Mouse (Mus musculus) spleen, postnatal 10 days (tissue): ENCODE measurements at regions not wholly inside any gene's neighbourhood (a gene's known extent, or its start where the extent isn't known, plus 50 kb on each side); places are given as distances from the start of the nearest gene placed in this dataset.

Experiments used
- DNase-seq, 2 experiments: peaks; one replicate each; pipeline ENCODE4 v3.0.0; 2021 to 2022; ENCODE audit warnings: low spot score in 2 of 2

- no peak for DNase-seq
Measured at GRCm38 (mm10) chr11:57958233-57958632, 50.6 kb upstream of the Larp1 start.

GRCm38 (mm10) chr11:57956909-57957308 is 52.0 kb upstream of the Larp1 start:
- no peak for DNase-seq

- DNase-seq = no peak
Measured at GRCm38 (mm10) chr11:57956076-57956475, 52.8 kb upstream of the Larp1 start.

GRCm38 (mm10) chr11:57955476-57955875 is 53.4 kb upstream of the Larp1 start:
- no peak for DNase-seq

GRCm38 (mm10) chr11:57954510-57955184 is 54.2 kb upstream of the Larp1 start:
- peak; percentile 53 to 66 for DNase-seq

- peak in 1 of 2 experiments; percentile 29 for DNase-seq
Measured at GRCm38 (mm10) chr11:57953694-57954093, 55.2 kb upstream of the Larp1 start.

GRCm38 (mm10) chr11:57952619-57953018 is 56.2 kb upstream of the Larp1 start:
- DNase-seq = peak in 1 of 2 experiments; percentile 20

GRCm38 (mm10) chr11:57951541-57952326 is 57.1 kb upstream of the Larp1 start:
- DNase-seq = peak; percentile 38 to 47

GRCm38 (mm10) chr11:57950989-57951388 is 57.9 kb upstream of the Larp1 start:
- DNase-seq = peak; percentile 27 to 57

GRCm38 (mm10) chr11:57949067-57949466 is 59.8 kb upstream of the Larp1 start:
- no peak for DNase-seq

- DNase-seq = no peak
Measured at GRCm38 (mm10) chr11:57947347-57947746, 61.5 kb upstream of the Larp1 start.

- DNase-seq = peak; percentile 90 to 91
Measured at GRCm38 (mm10) chr11:57934391-57934850, 74.4 kb upstream of the Larp1 start.

GRCm38 (mm10) chr11:57933065-57933464 is 75.8 kb upstream of the Larp1 start:
- no peak for DNase-seq

- no peak for DNase-seq
Measured at GRCm38 (mm10) chr11:57929506-57929905, 79.4 kb upstream of the Larp1 start.

- DNase-seq = peak in 1 of 2 experiments; percentile 48
Measured at GRCm38 (mm10) chr11:57920263-57920662, 87.6 kb upstream of the Hand1 start.

GRCm38 (mm10) chr11:57918447-57919059 is 85.9 kb upstream of the Hand1 start:
- no peak for DNase-seq

- no peak for DNase-seq
Measured at GRCm38 (mm10) chr11:57917974-57918373, 85.4 kb upstream of the Hand1 start.

GRCm38 (mm10) chr11:57916016-57916415 is 83.4 kb upstream of the Hand1 start:
- no peak for DNase-seq

- DNase-seq = no peak
Measured at GRCm38 (mm10) chr11:57913801-57914560, 81.4 kb upstream of the Hand1 start.

GRCm38 (mm10) chr11:57913020-57913699 is 80.5 kb upstream of the Hand1 start:
- DNase-seq = no peak

- DNase-seq = no peak
Measured at GRCm38 (mm10) chr11:57911698-57912283, 79.2 kb upstream of the Hand1 start.
